Comparison of ENCODE assay signal across 9 mouse cellular contexts in genomic region chr1:153174801-153175200, GRCm38 (mm10). TPM values are rescaled to one million over a fixed set of nuclear protein-coding genes. Genes with fewer than 3 reads are reported as not detected.
DNase-seq lines count a peak whose midpoint lies in the region; ATAC-seq and TF ChIP-seq lines count a peak whose summit lies in the region.
"Had no signal": no experiment of that assay in that cellular context is flagged by ENCODE, and none has a peak within 500 bp of the region (broad histone marks: within the 10 kb centered on the region; RNA-seq: fewer than 3 reads in every experiment).

No protein-coding gene starts in this region.

- no peak overlapping the region for H3K27ac ChIP-seq in intestine, embryonic 15.5 days
- H3K27ac ChIP-seq in intestine, postnatal 0 days (ENCODE audit: low read depth, low read length) = no peak overlapping the region
- H3K27ac ChIP-seq in heart, embryonic 10.5 days = peak overlapping the region; percentile 10; the same call in 1 of the 2 replicates

- ATAC-seq in intestine, embryonic 15.5 days = peak; percentile 55; the same call in 1 of the 2 replicates
- no peak for ATAC-seq in intestine, postnatal 0 days
- no peak for ATAC-seq in megakaryocyte, adult 5-6 weeks (ENCODE audit: poor library complexity, severe bottlenecking)

- TF ChIP-seq CTCF in intestine, postnatal 0 days (IDR thresholded peaks at IDR 0.05; ENCODE audit: low read depth) = no peak
- no peak for TF ChIP-seq CTCF in brain, embryonic 14.5 days (IDR thresholded peaks at IDR 0.05; ENCODE audit: borderline replicate concordance, extremely low read depth, insufficient read depth, insufficient read length)

- TF ChIP-seq POLR2A in brain, embryonic 14.5 days (IDR thresholded peaks at IDR 0.05; ENCODE audit: borderline replicate concordance, extremely low read depth, insufficient read depth, insufficient read length, poor library complexity, severe bottlenecking) = no peak

- DNase-seq in brain, embryonic 14.5 days (ENCODE audit: low read depth) = peak; percentile 57
- no peak for DNase-seq in heart, embryonic 10.5 days (ENCODE audit: low spot score)
- peak; percentile 81 to 88 for DNase-seq in kidney, postnatal 4 days
- peak; percentile 89 for DNase-seq in urinary bladder, postnatal 14 days (ENCODE audit: low spot score)
- no peak for DNase-seq in spleen, postnatal 10 days (ENCODE audit: low spot score in 2 of 2)

- H3K9ac ChIP-seq in intestine, embryonic 15.5 days = no peak overlapping the region
- H3K9ac ChIP-seq in intestine, postnatal 0 days (ENCODE audit: low read depth, low read length) = no peak overlapping the region

- H3K36me3 ChIP-seq in intestine, embryonic 15.5 days = no peaks in the 10 kb centered on the region
- no peaks in the 10 kb centered on the region for H3K36me3 ChIP-seq in intestine, postnatal 0 days (ENCODE audit: control insufficient read depth, insufficient read depth)
- H3K36me3 ChIP-seq in heart, embryonic 10.5 days = no peaks in the 10 kb centered on the region

- H3K4me2 ChIP-seq in intestine, embryonic 15.5 days (replicated peaks) = no peak overlapping the region
- no peak overlapping the region for H3K4me2 ChIP-seq in intestine, postnatal 0 days (replicated peaks; ENCODE audit: low read depth)

- H3K27me3 ChIP-seq in intestine, embryonic 15.5 days (replicated peaks) = no peaks in the 10 kb centered on the region
- H3K27me3 ChIP-seq in intestine, postnatal 0 days (replicated peaks; ENCODE audit: control insufficient read depth, insufficient read depth, low read length) = no peaks in the 10 kb centered on the region
- no peaks in the 10 kb centered on the region for H3K27me3 ChIP-seq in heart, embryonic 10.5 days (ENCODE audit: insufficient read depth, poor library complexity, severe bottlenecking)
- H3K27me3 ChIP-seq: CH12.LX had no signal

- no peak overlapping the region for H3K4me3 ChIP-seq in intestine, embryonic 15.5 days (replicated peaks)
- no peak overlapping the region for H3K4me3 ChIP-seq in intestine, postnatal 0 days (ENCODE audit: low read depth, low read length)
- no peak overlapping the region for H3K4me3 ChIP-seq in heart, embryonic 10.5 days

- 61% methylated on average over 12 of the region's 12 CpGs for WGBS in intestine, embryonic 15.5 days
- WGBS in intestine, postnatal 0 days = 73% methylated on average over 12 of the region's 12 CpGs
- 41% methylated on average over 12 of the region's 12 CpGs for WGBS in heart, embryonic 10.5 days

- H3K9me3 ChIP-seq in intestine, embryonic 15.5 days = no peaks in the 10 kb centered on the region
- no peaks in the 10 kb centered on the region for H3K9me3 ChIP-seq in intestine, postnatal 0 days (ENCODE audit: control insufficient read depth)
- H3K9me3 ChIP-seq in heart, embryonic 10.5 days = no peaks in the 10 kb centered on the region

- peaks cover 12% of the 10 kb centered on the region for H3K4me1 ChIP-seq in intestine, embryonic 15.5 days (replicated peaks)
- no peaks in the 10 kb centered on the region for H3K4me1 ChIP-seq in intestine, postnatal 0 days (replicated peaks; ENCODE audit: control insufficient read depth, insufficient read depth, low read length)
- peaks cover 29% of the 10 kb centered on the region for H3K4me1 ChIP-seq in heart, embryonic 10.5 days

RNA-seq across cellular contexts. Expression of gene Lamc2, which starts 11.4 kb away (rescaled TPM):
- polyA plus RNA-seq in intestine, embryonic 15.5 days (2015; fragmentation: Nextera tagmentation; extraction: Ambion mirVana) = 7.2 and 7.3 TPM in 2 replicates
- polyA plus RNA-seq in intestine, postnatal 0 days (2015; fragmentation: Nextera tagmentation; extraction: Ambion mirVana) = 3.3 and 3.6 TPM in 2 replicates
- polyA plus RNA-seq in brain, embryonic 14.5 days (2012; rRNA removed) = 1.1 and 2.0 TPM in 2 replicates
- 4.9 and 5.6 TPM in 2 replicates for polyA plus RNA-seq in heart, embryonic 10.5 days (2016; fragmentation: Nextera tagmentation; extraction: Ambion mirVana)
- not detected in 2 replicates for total RNA-seq in megakaryocyte, adult 5-6 weeks (2015)
- total RNA-seq in megakaryocyte, adult 5-6 weeks (2017) = not detected in 2 replicates

Comparison
In these comparisons a context has a peak if more than half of its experiments do, and no peak if none do; other contexts are left out.
1. DNase-seq: peak in brain, embryonic 14.5 days (single experiment), kidney, postnatal 4 days (2 of 2) and urinary bladder, postnatal 14 days (single experiment); none in heart, embryonic 10.5 days (single experiment) and spleen, postnatal 10 days (0 of 2).